Mouse (Mus musculus): ENCODE data around the gene Klhl12. TPM values are rescaled to one million over a fixed set of nuclear protein-coding genes. Genes with fewer than 3 reads are reported as not detected.

Gene Klhl12
- total RNA-seq, 2 experiments from 2014 or later = 14.4 to 15.1 TPM

Other genes with a start within 250 kb of the Klhl12 start
- under 1 TPM; 0.33 to 0.59 TPM for gene Adora1, start 220.1 kb upstream of the Klhl12 start, total RNA-seq (2021)
- gene Myog, start 165.5 kb upstream of the Klhl12 start, total RNA-seq (2021) = 10 to 100 TPM; 20.1 to 20.9 TPM
- 1 to 10 TPM in 1 of 2 experiments, under 1 TPM in 1; 0.99 to 1.2 TPM for gene Ppfia4, start 122.6 kb upstream of the Klhl12 start, total RNA-seq (2021)
- gene Tmem183a, start 93.6 kb upstream of the Klhl12 start, total RNA-seq (2021) = 10 to 100 TPM; 11.6 to 16.9 TPM
- gene 4933406M09Rik, start 69.6 kb upstream of the Klhl12 start, total RNA-seq (2021) = not detected
- gene Cyb5r1, start 50.0 kb upstream of the Klhl12 start, total RNA-seq (2021) = 10 to 100 TPM; 76.6 to 96.3 TPM
- 100 to 1,000 TPM; 158 to 166 TPM for gene Adipor1, start 40.2 kb upstream of the Klhl12 start, total RNA-seq (2021)
- 1 to 10 TPM; 5.1 to 5.5 TPM for gene Rabif, start 39.1 kb downstream of the Klhl12 start, total RNA-seq (2021)
- gene Mgat4e, start 94.2 kb downstream of the Klhl12 start, total RNA-seq (2021) = not detected
- gene Kdm5b, start 104.6 kb downstream of the Klhl12 start, total RNA-seq (2021) = 10 to 100 TPM in 1 of 2 experiments, 1 to 10 TPM in 1; 9.2 to 11.1 TPM
- not detected for gene Syt2, start 191.1 kb downstream of the Klhl12 start, total RNA-seq (2021)